Mouse (Mus musculus): ENCODE data around the gene Mrps11. TPM values are rescaled to one million over a fixed set of nuclear protein-coding genes. Genes with fewer than 3 reads are reported as not detected.
A peak's percentile ranks its signal among the peaks of the same experiment; 100 is the strongest.

Mrps11 gene
- polyA plus RNA-seq, 1 experiment from 2014 or later: 81.6 TPM

DNA sequence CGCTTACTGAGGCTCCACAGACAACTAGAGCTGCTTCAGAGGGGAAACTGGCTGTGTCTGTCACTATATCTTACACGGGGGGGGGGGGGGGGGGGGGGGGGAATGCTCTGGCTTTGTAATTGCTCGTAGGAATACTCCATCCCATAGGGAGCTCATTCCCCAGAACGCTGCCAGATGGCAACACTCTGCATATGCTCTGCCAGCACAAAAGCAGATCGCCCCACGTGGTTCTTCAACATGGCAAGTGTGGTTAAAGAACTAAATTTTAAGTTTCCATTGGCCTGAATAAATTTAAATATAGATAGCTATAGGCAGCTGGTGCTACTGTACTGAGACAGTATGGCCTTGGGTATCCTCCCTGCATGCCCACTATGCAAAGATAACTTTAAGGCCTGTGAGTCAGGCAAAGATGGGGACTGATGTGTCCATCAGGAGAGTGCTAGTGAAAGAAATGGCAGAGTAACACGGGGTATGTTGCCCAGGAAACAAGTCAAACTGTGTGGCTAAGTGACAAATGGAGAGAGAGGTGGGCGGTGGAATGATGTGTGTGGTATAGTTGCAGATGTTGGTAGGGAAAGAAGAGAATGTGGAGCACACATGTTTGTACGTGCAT, 15.0 kb downstream of the Mrps11 start:
- Histone ChIP-seq H3K27me3 (no peaks in the 10 kb centered on the region), H3K4me3 (no peak overlapping the region), H3K4me2 (replicated peaks) (no peak overlapping the region), H3K36me3 (peaks cover 6% of the 10 kb centered on the region), H3K9me3 (no peaks in the 10 kb centered on the region), H3K27ac (no peak overlapping the region), H3K9ac (no peak overlapping the region), H3K4me1 (no peaks in the 10 kb centered on the region)
- no peak for ATAC-seq (ENCODE audit: insufficient number of reproducible peaks, insufficient read depth, low FRiP score, low TSS enrichment)
- WGBS: 54% methylated on average over 8 of the region's 9 CpGs

DNA sequence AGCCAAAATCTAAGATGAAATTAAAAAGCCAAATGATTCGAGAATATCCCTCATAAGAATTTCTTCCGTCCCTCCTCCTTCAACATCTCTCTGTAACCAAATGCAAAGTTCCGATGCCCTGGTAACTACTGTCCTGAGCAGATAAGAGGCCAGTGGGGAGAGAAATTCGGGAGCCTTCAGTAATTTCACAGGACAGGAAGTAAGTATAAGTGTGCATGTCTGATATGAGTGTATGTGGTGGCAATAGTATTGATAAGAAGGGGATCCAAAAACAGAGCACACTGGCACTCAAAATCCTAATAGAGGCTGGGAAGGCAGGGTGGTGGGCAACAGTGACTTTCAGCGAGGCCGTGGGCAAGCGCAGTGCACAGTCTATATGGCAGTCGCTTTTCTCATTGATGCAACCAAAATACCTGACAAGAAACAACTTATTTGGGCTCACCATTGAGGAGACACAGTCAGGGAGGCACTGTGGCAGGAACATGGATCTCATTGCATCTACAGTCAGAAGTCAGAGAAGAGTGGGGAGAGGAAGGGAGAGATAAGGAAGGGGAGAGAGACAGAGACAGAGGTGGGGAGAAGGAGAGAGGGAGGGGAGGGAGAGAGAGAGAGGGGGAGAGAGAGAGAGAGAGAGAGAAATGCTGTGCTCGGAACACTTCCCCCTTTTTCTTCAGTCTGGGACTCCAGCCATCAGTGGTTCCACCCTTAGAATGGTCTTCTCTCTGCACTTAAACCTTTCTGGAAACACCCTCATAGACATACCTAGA, 17.0 kb downstream of the Mrps11 start:
- ATAC-seq (ENCODE audit: insufficient number of reproducible peaks, insufficient read depth, low FRiP score, low TSS enrichment): no peak
- WGBS: 70% methylated on average over 9 of the region's 9 CpGs

GRCm38 (mm10) chr7:78803841-78804240, 20.9 kb downstream of the Mrps11 start:
- no peak for ATAC-seq (ENCODE audit: insufficient number of reproducible peaks, insufficient read depth, low FRiP score, low TSS enrichment)
- Histone ChIP-seq H3K4me2 (replicated peaks) (no peak overlapping the region), H3K36me3 (no peaks in the 10 kb centered on the region), H3K9ac (no peak overlapping the region), H3K4me3 (no peak overlapping the region), H3K4me1 (no peaks in the 10 kb centered on the region), H3K27ac (no peak overlapping the region), H3K9me3 (no peaks in the 10 kb centered on the region), H3K27me3 (no peaks in the 10 kb centered on the region)
- 81% methylated on average over 3 of the region's 3 CpGs for WGBS

More for the DNA sequence above, 17.0 kb downstream of the Mrps11 start:
- Histone ChIP-seq H3K9ac (no peak overlapping the region), H3K27ac (no peak overlapping the region), H3K36me3 (no peaks in the 10 kb centered on the region), H3K4me3 (no peak overlapping the region), H3K27me3 (no peaks in the 10 kb centered on the region), H3K4me1 (no peaks in the 10 kb centered on the region), H3K4me2 (replicated peaks) (no peak overlapping the region), H3K9me3 (no peaks in the 10 kb centered on the region)

- ATAC-seq (ENCODE audit: insufficient number of reproducible peaks, insufficient read depth, low FRiP score, low TSS enrichment): no peak
- WGBS: 75% methylated on average over 4 of the region's 4 CpGs
- H3K9me3 ChIP-seq: no peaks in the 10 kb centered on the region
Observed at GRCm38 (mm10) chr7:78807192-78807591, 24.3 kb downstream of the Mrps11 start.

DNA sequence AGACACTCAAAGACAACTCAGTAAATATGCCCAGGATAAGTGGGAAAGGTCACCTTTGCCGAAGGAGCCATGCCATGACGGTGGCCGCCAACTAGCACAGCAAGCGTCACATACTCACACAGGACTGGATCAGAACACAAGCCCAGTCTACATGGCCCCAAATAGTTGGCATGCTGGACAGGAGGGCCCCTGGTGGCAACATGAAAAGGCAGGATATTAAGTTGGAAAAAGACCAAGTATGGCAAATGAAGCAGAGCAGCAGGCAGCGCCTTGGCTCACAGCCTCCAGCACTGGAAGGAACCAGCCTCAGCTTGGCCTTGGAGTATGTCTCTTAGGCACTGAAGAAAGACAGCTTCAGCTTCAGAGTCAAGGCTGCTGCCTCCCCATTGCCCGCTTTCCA, 30.9 kb downstream of the Mrps11 start:
- H3K9me3 ChIP-seq: no peaks in the 10 kb centered on the region
- H3K4me2 ChIP-seq (replicated peaks): no peak overlapping the region
- no peak overlapping the region for H3K9ac ChIP-seq
- no peak for ATAC-seq (ENCODE audit: insufficient number of reproducible peaks, insufficient read depth, low FRiP score, low TSS enrichment)
- no peak overlapping the region for H3K4me3 ChIP-seq
- H3K27me3 ChIP-seq: no peaks in the 10 kb centered on the region
- no peaks in the 10 kb centered on the region for H3K36me3 ChIP-seq
- H3K27ac ChIP-seq: no peak overlapping the region
- 90% methylated on average over 6 of the region's 6 CpGs for WGBS
- H3K4me1 ChIP-seq: no peaks in the 10 kb centered on the region

More at GRCm38 (mm10) chr7:78807192-78807591, 24.3 kb downstream of the Mrps11 start:
- Histone ChIP-seq H3K36me3 (no peaks in the 10 kb centered on the region), H3K27me3 (no peaks in the 10 kb centered on the region), H3K4me1 (no peaks in the 10 kb centered on the region), H3K4me3 (no peak overlapping the region), H3K4me2 (replicated peaks) (no peak overlapping the region), H3K27ac (no peak overlapping the region), H3K9ac (no peak overlapping the region)

GRCm38 (mm10) chr7:78814766-78815165, 31.8 kb downstream of the Mrps11 start:
- Histone ChIP-seq H3K9me3 (no peaks in the 10 kb centered on the region), H3K27me3 (no peaks in the 10 kb centered on the region), H3K4me3 (no peak overlapping the region), H3K9ac (no peak overlapping the region), H3K4me1 (no peaks in the 10 kb centered on the region), H3K36me3 (no peaks in the 10 kb centered on the region), H3K4me2 (replicated peaks) (no peak overlapping the region), H3K27ac (no peak overlapping the region)
- ATAC-seq (ENCODE audit: insufficient number of reproducible peaks, insufficient read depth, low FRiP score, low TSS enrichment): no peak

- Histone ChIP-seq H3K9ac (no peak overlapping the region), H3K36me3 (peaks cover 5% of the 10 kb centered on the region; the same call in 1 of the 2 replicates), H3K27me3 (no peaks in the 10 kb centered on the region), H3K27ac (no peak overlapping the region), H3K9me3 (no peaks in the 10 kb centered on the region), H3K4me1 (no peaks in the 10 kb centered on the region), H3K4me3 (no peak overlapping the region), H3K4me2 (replicated peaks) (no peak overlapping the region)
- WGBS: 84% methylated on average over 12 of the region's 12 CpGs
- no peak for ATAC-seq (ENCODE audit: insufficient number of reproducible peaks, insufficient read depth, low FRiP score, low TSS enrichment)
Observed at GRCm38 (mm10) chr7:78818336-78818735, 35.4 kb downstream of the Mrps11 start.

GRCm38 (mm10) chr7:78826682-78827385, 43.9 kb downstream of the Mrps11 start:
- no peaks in the 10 kb centered on the region for H3K4me1 ChIP-seq
- H3K4me3 ChIP-seq: no peak overlapping the region
- no peak overlapping the region for H3K9ac ChIP-seq
- H3K36me3 ChIP-seq: peaks cover 42% of the 10 kb centered on the region
- WGBS: 60% methylated on average over 9 of the region's 9 CpGs
- H3K27me3 ChIP-seq: no peaks in the 10 kb centered on the region
- no peaks in the 10 kb centered on the region for H3K9me3 ChIP-seq
- no peak overlapping the region for H3K4me2 ChIP-seq (replicated peaks)
- H3K27ac ChIP-seq: no peak overlapping the region
- no peak for ATAC-seq (ENCODE audit: insufficient number of reproducible peaks, insufficient read depth, low FRiP score, low TSS enrichment)

GRCm38 (mm10) chr7:78827749-78828362, 44.9 kb downstream of the Mrps11 start:
- Histone ChIP-seq H3K27me3 (no peaks in the 10 kb centered on the region), H3K4me2 (replicated peaks) (no peak overlapping the region), H3K9ac (no peak overlapping the region), H3K4me3 (no peak overlapping the region), H3K4me1 (no peaks in the 10 kb centered on the region), H3K27ac (0 out of 2 replicates have a peak overlapping the region, but pooled peaks have one; percentile 31), H3K36me3 (peaks cover 42% of the 10 kb centered on the region), H3K9me3 (no peaks in the 10 kb centered on the region)
- WGBS: 88% methylated on average over 14 of the region's 14 CpGs
- ATAC-seq (ENCODE audit: insufficient number of reproducible peaks, insufficient read depth, low FRiP score, low TSS enrichment): no peak

DNA sequence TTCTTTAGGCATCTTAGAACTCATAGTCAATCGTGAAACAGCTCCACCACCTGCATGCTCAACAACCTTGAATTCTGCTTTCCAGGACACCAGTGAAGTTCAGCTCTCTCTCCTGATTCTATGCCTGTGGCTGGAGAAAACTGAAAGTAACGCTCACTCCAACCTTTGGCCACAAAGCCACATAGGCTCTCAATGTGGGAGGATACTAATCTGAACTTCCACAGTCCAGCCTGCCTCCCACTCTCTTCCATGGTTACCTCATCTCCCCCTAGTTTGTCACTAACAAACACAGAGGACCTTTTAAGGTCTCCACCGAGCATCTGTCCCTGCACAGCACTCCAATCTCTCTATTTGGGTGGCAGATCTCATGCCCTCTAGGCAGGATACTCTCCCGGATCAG, 52.7 kb downstream of the Mrps11 start:
- Histone ChIP-seq H3K9me3 (no peaks in the 10 kb centered on the region), H3K27ac (no peak overlapping the region), H3K27me3 (no peaks in the 10 kb centered on the region), H3K4me2 (replicated peaks) (no peak overlapping the region), H3K4me1 (no peaks in the 10 kb centered on the region), H3K36me3 (peaks cover 36% of the 10 kb centered on the region), H3K9ac (no peak overlapping the region), H3K4me3 (no peak overlapping the region)
- no peak for ATAC-seq (ENCODE audit: insufficient number of reproducible peaks, insufficient read depth, low FRiP score, low TSS enrichment)
- 63% methylated on average over 4 of the region's 4 CpGs for WGBS

DNA sequence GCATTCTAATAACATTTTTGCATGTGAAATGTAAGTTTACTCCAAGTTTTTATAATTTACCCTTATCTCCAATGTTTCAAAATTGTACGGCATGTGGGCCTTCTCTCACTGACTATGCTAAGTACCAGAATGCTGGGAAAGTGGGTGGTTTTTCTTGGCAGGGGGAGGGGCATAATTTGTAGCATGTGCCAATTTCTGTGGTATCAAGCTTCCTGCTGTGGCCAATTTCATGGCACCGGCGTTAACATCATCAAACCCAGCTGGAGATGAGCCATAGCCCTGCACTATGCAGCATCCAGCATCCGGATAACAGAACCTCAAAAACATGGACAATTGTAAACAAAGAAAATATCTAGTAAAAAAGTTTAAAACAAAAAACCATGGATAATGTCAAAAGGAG, 54.3 kb downstream of the Mrps11 start:
- Histone ChIP-seq H3K4me3 (no peak overlapping the region), H3K27ac (no peak overlapping the region), H3K27me3 (no peaks in the 10 kb centered on the region), H3K9ac (no peak overlapping the region), H3K36me3 (peaks cover 38% of the 10 kb centered on the region), H3K9me3 (no peaks in the 10 kb centered on the region), H3K4me1 (no peaks in the 10 kb centered on the region), H3K4me2 (replicated peaks) (no peak overlapping the region)
- no peak for ATAC-seq (ENCODE audit: insufficient number of reproducible peaks, insufficient read depth, low FRiP score, low TSS enrichment)
- WGBS: 61% methylated on average over 4 of the region's 4 CpGs
